Mouse (Mus musculus) adipocyte (in vitro differentiated cells): ENCODE results near the gene Cybrd1.
A peak's percentile ranks its signal among the peaks of the same experiment; 100 is the strongest.

ENCODE experiments used
- DNase-seq: peaks from one replicate; pipeline ENCODE4 v3.0.0-alpha.2; 2016; ENCODE audit warnings: low spot score

Cybrd1 gene

GRCm38 (mm10) chr2:71117797-71118708, at the start of gene Cybrd1:
Gene Cybrd1, plus strand, starts transcription at chr2:71117923.
- DNase-seq: no peak

DNA sequence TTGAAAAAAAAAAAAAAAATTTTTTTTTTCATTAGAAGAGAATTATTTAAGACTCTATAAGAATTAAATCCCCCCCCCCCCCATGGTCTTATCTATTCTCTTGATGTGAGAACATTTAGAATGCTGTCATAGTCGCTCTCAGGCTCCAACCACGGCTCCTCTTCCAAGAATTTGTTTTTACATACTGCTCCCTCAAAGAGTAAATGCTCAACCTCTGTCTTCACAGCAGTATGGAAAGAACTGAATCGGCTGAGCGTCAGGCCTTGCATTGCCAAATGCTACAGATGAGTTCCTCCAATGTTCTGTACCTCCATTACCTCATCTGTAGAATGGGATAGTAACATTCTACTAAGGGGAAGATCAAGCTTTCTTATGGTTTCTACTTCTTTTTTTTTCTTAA, 46.1 kb upstream of the Cybrd1 start:
- DNase-seq: no peak

GRCm38 (mm10) chr2:71073330-71073729, 44.4 kb upstream of the Cybrd1 start:
- DNase-seq: no peak

DNA sequence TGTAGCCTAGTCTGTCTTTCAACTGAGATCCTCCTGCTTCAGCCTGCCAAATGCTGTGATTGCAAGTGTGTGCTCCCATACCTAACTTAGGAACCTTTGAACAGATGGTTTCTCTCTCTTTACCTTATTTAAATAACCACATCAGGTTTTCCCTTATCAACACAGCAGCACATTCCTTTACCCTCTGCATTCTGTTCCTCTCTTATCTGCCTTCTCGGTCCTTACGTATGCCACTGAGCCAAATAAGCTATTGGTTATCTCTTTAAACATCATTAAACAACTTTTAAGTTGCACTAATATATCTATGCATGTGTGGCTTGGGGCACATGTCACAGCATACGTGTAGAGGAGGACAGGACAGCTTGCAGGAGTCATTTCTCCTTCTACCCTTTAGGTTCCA, 43.9 kb upstream of the Cybrd1 start:
- no peak for DNase-seq

GRCm38 (mm10) chr2:71082416-71082815, 35.3 kb upstream of the Cybrd1 start:
- DNase-seq: no peak

DNA sequence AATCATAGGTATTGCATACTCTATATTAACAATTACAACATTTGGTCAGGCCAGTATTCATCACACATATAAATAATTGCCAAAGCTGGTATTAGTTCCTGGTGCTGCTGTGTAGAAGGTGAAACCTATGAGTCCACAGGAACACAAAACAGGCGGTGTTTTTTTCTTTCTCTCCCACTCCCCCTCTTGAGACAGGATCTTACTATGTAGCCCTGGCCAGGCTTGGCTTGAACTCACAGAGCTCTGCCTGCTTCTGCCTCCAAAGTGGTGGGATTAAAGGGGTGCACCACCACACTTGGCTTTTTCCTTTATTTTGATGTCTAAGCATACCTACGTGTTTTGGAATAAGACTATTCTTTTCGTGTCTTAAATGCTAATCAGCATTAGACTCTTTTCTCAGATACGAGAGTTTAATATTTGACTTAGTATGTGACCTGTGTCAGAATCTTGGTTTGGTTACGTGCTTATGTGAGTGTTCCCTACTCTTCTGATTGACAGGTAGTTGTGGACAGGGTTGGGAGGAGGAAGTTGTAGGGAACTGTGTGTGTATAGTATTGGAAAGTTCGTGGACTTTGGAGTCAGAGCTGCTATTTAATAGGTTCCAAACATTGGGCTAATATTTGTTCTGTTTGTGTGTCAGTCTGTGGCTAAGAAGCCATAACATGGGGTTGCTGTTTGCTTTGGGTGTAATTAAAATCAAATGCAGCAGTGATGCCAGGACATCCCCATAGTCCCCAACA, 34.1 kb upstream of the Cybrd1 start:
- DNase-seq: no peak

DNA sequence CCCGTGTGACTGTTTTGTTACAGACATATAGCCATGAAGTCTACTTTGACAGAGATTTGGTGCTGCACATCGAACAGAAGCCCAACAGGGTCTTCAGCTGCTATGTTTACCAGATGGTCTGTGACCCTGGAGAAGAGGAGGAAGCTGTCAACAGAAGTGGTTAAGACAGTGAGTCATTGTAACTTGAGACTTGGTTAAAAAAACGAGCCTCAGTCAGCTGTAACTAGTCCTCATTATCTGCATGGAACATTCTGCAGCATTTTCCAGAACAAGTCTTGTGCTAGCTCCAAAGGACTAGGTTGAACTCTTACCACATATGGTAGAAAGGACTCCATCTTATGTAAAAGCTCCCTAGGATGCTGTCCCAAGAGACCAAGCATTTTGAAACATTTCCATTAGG, 28.0 kb upstream of the Cybrd1 start:
- DNase-seq: no peak

DNA sequence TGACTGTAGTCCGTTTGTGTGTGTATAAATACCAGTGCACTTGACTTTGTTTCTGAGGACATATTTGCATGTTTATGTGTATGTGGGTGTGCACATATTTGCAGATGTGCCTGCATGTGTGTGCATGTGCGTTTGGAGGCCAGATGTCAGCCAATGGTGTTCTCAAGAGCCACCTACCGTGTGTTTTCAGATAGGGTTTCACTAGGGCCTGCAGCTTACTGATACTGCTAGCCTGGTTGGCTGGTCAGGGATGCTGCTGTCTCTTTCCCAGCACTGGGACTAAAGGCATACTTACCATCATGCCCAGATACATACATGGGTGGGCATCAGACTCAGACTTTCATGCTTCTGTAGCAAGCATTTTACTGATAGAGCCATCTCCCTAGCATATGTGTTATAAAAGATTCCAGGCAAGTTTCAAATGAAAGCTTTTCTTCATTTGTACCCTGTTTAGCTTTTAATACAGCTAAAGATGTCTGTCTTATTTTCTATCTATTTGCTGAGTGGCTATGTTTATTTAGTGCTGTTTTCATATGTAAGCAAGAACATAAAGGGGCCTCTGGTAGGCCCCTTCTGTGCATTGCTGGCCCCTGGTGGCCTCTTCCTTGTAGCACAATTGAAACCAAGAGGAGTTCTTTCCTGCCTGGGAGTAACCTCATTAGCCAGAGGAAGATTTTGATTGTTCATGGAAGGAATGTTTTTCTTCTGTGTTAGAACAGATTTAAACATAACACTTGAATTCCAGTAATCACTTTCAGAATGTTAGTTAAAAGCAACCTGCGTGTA, 26.9 kb upstream of the Cybrd1 start:
- no peak for DNase-seq

GRCm38 (mm10) chr2:71096170-71096569, 21.6 kb upstream of the Cybrd1 start:
- DNase-seq: no peak

DNA sequence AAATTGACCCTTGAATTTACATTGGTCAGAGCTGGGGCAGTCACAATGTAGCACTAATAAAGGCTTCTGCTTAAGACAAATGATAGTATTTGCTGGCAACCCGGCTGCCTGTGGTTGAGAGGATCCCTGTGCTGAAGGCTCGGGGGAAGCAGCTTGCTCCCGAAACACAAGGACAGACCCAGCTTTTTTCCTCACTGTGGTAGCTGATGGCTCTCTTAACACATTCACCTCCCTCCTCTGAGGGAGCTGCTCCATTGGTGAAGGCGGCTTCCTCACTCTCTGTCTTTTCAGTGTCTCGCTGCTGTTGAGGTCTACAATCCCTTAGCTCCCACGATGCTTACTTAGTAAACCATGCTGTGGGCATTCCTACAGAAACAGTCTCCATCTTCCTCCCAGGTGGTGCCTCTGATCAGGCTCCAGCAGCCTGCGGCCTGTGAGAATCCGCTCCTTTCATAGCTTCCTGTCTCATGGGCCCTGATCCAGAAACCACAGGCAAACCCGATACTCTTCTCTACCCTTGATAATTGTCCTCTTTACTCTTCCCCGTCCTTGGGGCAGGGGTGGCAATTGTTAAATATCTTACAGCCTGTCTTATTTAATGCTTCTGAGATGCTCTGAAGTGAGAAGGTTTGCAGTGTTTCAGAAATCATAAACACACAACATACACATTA, 15.0 kb upstream of the Cybrd1 start:
- no peak for DNase-seq

- no peak for DNase-seq
Measured at GRCm38 (mm10) chr2:71103292-71103680, 14.4 kb upstream of the Cybrd1 start.

DNA sequence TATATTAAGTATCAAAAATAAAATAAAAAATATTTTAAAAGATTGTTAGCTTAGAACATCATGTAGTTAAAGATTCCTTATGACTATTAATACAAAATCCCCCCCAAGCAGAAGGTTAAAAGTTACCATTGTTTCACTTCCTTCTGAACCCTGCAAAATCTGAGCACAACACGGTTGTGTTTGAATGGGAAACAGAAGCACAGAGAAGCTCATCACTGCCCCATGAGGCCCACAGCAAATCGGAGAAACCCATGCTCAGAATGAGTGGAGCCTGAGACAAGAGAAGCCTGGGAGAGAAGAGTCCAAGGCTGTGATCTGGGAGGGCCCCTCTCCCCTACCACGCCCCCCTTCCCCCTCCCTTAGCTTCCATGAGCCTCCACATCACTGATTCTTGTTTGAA, 13.0 kb upstream of the Cybrd1 start:
- DNase-seq: no peak

DNA sequence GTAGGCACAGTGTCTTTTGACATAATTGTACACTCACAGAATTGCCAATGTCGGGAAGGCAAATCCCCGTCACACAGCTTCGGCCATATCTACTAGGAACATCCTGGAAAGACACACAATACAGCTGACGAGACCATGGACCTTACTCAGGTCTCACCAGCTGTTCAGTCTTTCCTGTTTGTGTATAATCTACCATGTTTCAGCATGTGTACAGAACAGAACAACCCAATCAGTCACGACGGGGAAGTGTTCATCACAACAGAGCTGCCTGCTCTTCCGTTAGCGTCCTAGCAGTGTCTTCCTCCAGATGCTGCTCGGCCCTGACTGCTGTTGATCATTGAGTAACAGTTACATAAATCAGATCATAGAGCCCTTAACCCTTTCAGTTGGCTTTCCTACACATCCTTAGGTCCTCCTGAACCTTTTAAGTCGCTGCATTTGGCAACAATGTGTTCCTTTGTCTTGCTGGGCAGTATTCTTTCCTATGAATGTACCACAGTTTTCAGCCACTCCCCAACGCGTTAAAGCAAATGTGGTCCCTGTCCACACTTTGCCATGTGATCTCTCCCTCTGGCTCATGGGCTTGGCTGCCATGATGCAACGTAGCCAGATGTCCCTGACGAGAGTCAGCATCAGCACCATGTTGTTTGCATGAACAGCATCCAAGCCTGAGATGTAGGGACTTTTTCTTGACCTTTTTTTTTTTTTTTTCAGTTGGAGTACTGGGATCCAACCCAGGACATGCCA, 12.1 kb upstream of the Cybrd1 start:
- no peak for DNase-seq

- DNase-seq: no peak
Measured at GRCm38 (mm10) chr2:71107225-71107624, 10.5 kb upstream of the Cybrd1 start.

GRCm38 (mm10) chr2:71108541-71108940, 9.2 kb upstream of the Cybrd1 start:
- no peak for DNase-seq

GRCm38 (mm10) chr2:71113489-71114171, 4.1 kb upstream of the Cybrd1 start:
- no peak for DNase-seq

GRCm38 (mm10) chr2:71116151-71116550, 1.6 kb upstream of the Cybrd1 start:
- peak; percentile 8 for DNase-seq

GRCm38 (mm10) chr2:71120844-71121243, 3.1 kb downstream of the Cybrd1 start:
- no peak for DNase-seq

GRCm38 (mm10) chr2:71121406-71121805, 3.7 kb downstream of the Cybrd1 start:
- DNase-seq: peak; percentile 7

DNA sequence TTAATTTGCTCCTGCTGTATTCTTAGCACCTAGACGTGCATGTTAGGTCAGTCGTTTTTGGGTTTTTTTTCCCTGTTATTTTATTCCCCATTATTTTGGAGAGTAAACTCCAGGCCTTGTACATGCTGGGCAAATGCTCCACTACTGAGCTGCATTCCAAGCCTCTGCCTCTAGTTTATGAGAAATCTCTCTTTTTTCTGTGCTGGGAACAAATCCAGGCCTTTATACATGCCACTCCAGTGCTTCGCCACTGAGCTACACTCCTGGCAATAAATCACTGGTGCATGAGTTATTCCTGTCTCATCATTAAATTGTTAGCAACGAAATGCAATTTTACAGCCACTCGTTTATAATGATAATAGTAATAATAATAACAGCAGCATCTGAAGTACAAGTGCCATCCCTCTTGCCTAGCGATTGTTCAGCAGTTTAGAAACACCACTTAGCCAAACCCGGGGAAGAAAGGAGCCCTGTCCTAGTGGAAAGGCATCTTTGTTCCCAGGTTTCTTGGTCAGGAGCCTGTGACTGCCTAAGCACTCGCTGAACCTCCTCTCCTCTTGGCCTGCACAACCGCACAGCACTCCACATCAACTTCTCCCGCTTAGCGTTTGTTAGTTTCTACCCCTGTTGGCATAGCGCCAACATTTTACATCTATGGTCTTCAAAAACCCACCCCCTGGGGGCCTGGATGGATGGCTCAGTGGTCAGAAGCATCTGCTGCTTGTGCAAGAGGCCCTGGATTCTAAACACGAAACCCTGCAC, 4.7 kb downstream of the Cybrd1 start:
- peak; percentile 34 for DNase-seq
